Mouse (Mus musculus) liver, embryonic 13.5 days (tissue): ENCODE data around the gene Jmjd4. TPM values are rescaled to one million over a fixed set of nuclear protein-coding genes. Genes with fewer than 3 reads are reported as not detected.
A peak's percentile ranks its signal among the peaks of the same experiment; 100 is the strongest.

ENCODE experiments used
- ATAC-seq: fragments of 200-750 bp; cut with Nextera tagmentation; 2 replicates; pipeline ENCODE4 v1.8.0; 2017; ENCODE audit warnings: low read depth, mild to moderate bottlenecking, moderate number of reproducible peaks, moderate library complexity
- DNase-seq: peaks from one replicate; pipeline ENCODE4 v3.0.0; 2022
- H3K27ac ChIP-seq: fragments of 300-500 bp; sonication (generic); 2 replicates; pipeline ENCODE4 v1.5.1; 2015; ENCODE audit warnings: moderate library complexity, mild to moderate bottlenecking, inconsistent platforms
- H3K27me3 ChIP-seq: fragments of 300-500 bp; sonication (generic); 2 replicates; pipeline ENCODE4 v1.6.1; 2015; ENCODE audit warnings: mild to moderate bottlenecking, inconsistent platforms
- H3K36me3 ChIP-seq: fragments of 300-500 bp; sonication (generic); 2 replicates; pipeline ENCODE4 v1.6.1; 2015; ENCODE audit warnings: mild to moderate bottlenecking, inconsistent platforms
- H3K4me1 ChIP-seq: fragments of 300-500 bp; sonication (generic); replicated peaks from 2 replicates; pipeline ENCODE4 v1.6.1; 2015; ENCODE audit warnings: inconsistent platforms
- H3K4me2 ChIP-seq: fragments of 300-500 bp; sonication (generic); 2 replicates; pipeline ENCODE4 v1.6.1; 2015; ENCODE audit warnings: inconsistent platforms, mild to moderate bottlenecking, moderate library complexity
- H3K4me3 ChIP-seq: fragments of 300-500 bp; sonication (generic); replicated peaks from 2 replicates; pipeline ENCODE4 v1.5.1; 2015; ENCODE audit warnings: mild to moderate bottlenecking, inconsistent platforms
- H3K9ac ChIP-seq: fragments of 300-500 bp; sonication (generic); 2 replicates; pipeline ENCODE4 v1.6.1; 2015; ENCODE audit warnings: mild to moderate bottlenecking, inconsistent platforms
- H3K9me3 ChIP-seq: fragments of 300-500 bp; sonication (generic); replicated peaks from 2 replicates; pipeline ENCODE4 v1.6.1; 2016; ENCODE audit warnings: inconsistent platforms
- WGBS: fragments of 180-500 bp; shearing (Covaris S2); methylation state at CpG from one replicate; pipeline ENCODE4 v1.1.7; 2015; ENCODE audit not compliant: insufficient replicate concordance; 5-methylcytosine and 5-hydroxymethylcytosine counted together
- polyA plus RNA-seq: library from polyadenylated mRNA; unstranded; fragments of >200 nt; fragmentation: Nextera tagmentation; extraction: Ambion mirVana; gene quantifications from 2 replicates; pipeline ENCODE4 v1.2.1, GENCODE M21; 2015

The Jmjd4 gene
- polyA plus RNA-seq, 1 experiment from 2014 or later: 5.2 TPM

- under 1% methylated on average over 67 of the region's 71 CpGs for WGBS
These were observed 56.2 kb downstream of the Jmjd4 start for GRCm38 (mm10) chr11:59505839-59506712.

DNA sequence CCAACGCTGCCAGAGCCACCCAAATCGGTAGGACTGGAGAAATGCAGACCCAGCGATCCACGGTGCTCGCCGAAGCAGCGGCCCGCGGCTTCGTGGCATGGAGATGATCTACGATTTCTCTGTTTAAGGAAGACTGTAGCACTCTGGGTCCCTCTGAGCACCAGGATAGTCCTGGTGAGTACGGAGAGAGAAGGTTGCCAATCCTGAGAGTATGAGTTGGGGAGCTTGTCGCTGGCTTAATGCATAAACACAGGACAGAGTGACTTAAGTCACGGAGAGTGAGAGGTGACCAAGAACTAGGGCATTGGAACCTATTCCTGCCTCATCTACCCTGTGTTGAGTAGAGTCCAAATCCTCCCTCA is 56.8 kb downstream of the Jmjd4 start:
- Histone ChIP-seq H3K4me1 (peaks cover 21% of the 10 kb centered on the region), H3K9ac (peak overlapping the region; percentile 78), H3K36me3 (peaks cover 27% of the 10 kb centered on the region), H3K4me3 (peak overlapping the region; percentile 68), H3K9me3 (no peaks in the 10 kb centered on the region), H3K27me3 (peaks cover 20% of the 10 kb centered on the region), H3K4me2 (peak overlapping the region; percentile 86), H3K27ac (peak overlapping the region; percentile 45; the same call in 1 of the 2 replicates)
- WGBS: 7% methylated on average over 14 of the region's 14 CpGs
- ATAC-seq (no peak), DNase-seq (no peak)

More at GRCm38 (mm10) chr11:59505839-59506712, 56.2 kb downstream of the Jmjd4 start:
- Histone ChIP-seq H3K9me3 (no peaks in the 10 kb centered on the region), H3K27me3 (peaks cover 20% of the 10 kb centered on the region), H3K4me1 (peaks cover 21% of the 10 kb centered on the region), H3K4me2 (peak overlapping the region; percentile 86), H3K4me3 (peak overlapping the region; percentile 68), H3K36me3 (peaks cover 33% of the 10 kb centered on the region), H3K27ac (peak overlapping the region; percentile 59), H3K9ac (peak overlapping the region; percentile 78)
- ATAC-seq: peak; percentile 84
- peak; percentile 60 for DNase-seq

Other genes with a start within 250 kb of the Jmjd4 start
- 69.6 and 75.8 TPM in 2 replicates for gene Mrpl55, start 247.6 kb upstream of the Jmjd4 start, polyA plus RNA-seq
- gene 2310033P09Rik, start 241.7 kb upstream of the Jmjd4 start, polyA plus RNA-seq: 26.2 and 26.8 TPM in 2 replicates
- 275 and 317 TPM in 2 replicates for gene Arf1, start 221.8 kb upstream of the Jmjd4 start, polyA plus RNA-seq
- gene Wnt3a, start 159.3 kb upstream of the Jmjd4 start, polyA plus RNA-seq: 0.05 TPM in 1 of 2 replicates, not detected in the other
- gene Wnt9a, start 143.1 kb upstream of the Jmjd4 start, polyA plus RNA-seq: 0.22 and 0.39 TPM in 2 replicates
- gene Prss38, start 74.4 kb upstream of the Jmjd4 start, polyA plus RNA-seq: not detected in 2 replicates
- 26.8 and 31.0 TPM in 2 replicates for gene Snap47, start 1.1 kb downstream of the Jmjd4 start, polyA plus RNA-seq
- 1.1 and 1.8 TPM in 2 replicates for gene Zfp867, start 22.4 kb downstream of the Jmjd4 start, polyA plus RNA-seq
- 4.6 and 5.6 TPM in 2 replicates for gene Zkscan17, start 76.7 kb downstream of the Jmjd4 start, polyA plus RNA-seq
- gene Nlrp3, start 91.5 kb downstream of the Jmjd4 start, polyA plus RNA-seq: 0.27 and 0.46 TPM in 2 replicates
- not detected in 2 replicates for gene Olfr222, start 126.2 kb downstream of the Jmjd4 start, polyA plus RNA-seq
- not detected in 2 replicates for gene Olfr223, start 143.2 kb downstream of the Jmjd4 start, polyA plus RNA-seq
- gene Mprip, start 211.3 kb downstream of the Jmjd4 start, polyA plus RNA-seq: 10.7 and 11.8 TPM in 2 replicates